Mouse (Mus musculus) layer of hippocampus, postnatal 14 days (tissue): ENCODE results near the gene Umad1. TPM values are rescaled to one million over a fixed set of nuclear protein-coding genes. Genes with fewer than 3 reads are reported as not detected.

Source experiments
- DNase-seq, 2 experiments: peaks; one replicate each; pipeline ENCODE4 v3.0.0; 2021 to 2022; ENCODE audit warnings: low spot score in 2 of 2, mixed read lengths in 1 of 2
- long read RNA-seq, 2 experiments: library from polyadenylated mRNA; stranded (forward); transcript quantifications; one replicate each; pipeline ENCODE4 v2.0.0; 2021
- total RNA-seq, 2 experiments: library from RNA; stranded (reverse); gene quantifications; 2 replicates each; pipeline ENCODE4 v1.2.3; 2021

Umad1 gene
- total RNA-seq = 10 to 100 TPM; 26.9 to 27.6 TPM
- long read RNA-seq, experiment 1, transcript Umad1-204 (4 exons, 2,025 nt) = major isoform, 23 of 33 reads
- long read RNA-seq, experiment 1, transcript Umad1-202 (5 exons, 2,615 nt) = minor isoform, 6 of 33 reads
- long read RNA-seq, experiment 1, partial matches to known transcripts = 2 of 33 reads
- long read RNA-seq, experiment 1, other reads (novel, unspliced or antisense) = 2 of 33 reads
- long read RNA-seq, experiment 2, transcript Umad1-204 (4 exons, 2,025 nt) = major isoform, 28 of 42 reads
- long read RNA-seq, experiment 2, transcript Umad1-202 (5 exons, 2,615 nt) = minor isoform, 6 of 42 reads
- long read RNA-seq, experiment 2, partial matches to known transcripts = 0 of 42 reads
- long read RNA-seq, experiment 2, other reads (novel, unspliced or antisense) = 4 of 42 reads

DNA sequence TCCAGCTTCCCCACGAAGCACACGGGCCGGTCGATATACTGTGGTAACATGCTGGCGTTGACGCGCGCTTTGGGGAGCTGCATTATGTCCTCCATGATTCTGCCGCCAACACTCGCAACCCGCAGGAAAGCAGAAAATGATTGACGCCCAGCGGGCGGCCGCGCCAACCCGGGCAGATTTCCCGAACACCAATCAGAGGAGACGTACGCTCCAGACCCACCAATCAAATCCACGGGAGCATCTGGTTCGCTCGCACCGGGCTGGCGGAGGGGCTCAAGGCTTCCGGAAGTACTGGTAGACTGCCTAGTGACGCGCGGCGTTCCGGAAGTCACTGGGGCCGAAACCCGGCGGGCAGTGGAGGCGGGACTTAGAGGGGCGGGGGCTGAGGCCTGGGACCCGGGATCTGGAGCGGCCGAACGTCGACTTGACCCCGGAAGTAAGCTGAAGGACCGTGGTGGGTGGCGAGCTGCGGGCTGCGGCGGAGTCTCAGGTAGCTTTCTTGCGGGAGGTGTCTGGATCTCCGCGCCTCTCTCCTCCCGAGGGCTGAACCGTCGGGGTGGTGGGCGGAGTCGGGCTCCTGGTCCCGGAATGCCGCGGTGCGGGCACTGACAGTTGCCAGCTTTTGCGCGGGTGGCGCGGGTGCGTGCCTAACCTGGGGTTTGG is at the start of gene Umad1, which contains the start of the genes Rpa3 and Gm45062:
Gene Umad1 (plus strand): TSS at position 285 of the 663 bp plus-strand sequence.
Gene Rpa3 (minus strand): TSS at position 170 of the 663 bp plus-strand sequence.
Gene Gm45062 (plus strand): TSS at position 447 of the 663 bp plus-strand sequence.
- DNase-seq = peak; percentile 96 to 99

DNA sequence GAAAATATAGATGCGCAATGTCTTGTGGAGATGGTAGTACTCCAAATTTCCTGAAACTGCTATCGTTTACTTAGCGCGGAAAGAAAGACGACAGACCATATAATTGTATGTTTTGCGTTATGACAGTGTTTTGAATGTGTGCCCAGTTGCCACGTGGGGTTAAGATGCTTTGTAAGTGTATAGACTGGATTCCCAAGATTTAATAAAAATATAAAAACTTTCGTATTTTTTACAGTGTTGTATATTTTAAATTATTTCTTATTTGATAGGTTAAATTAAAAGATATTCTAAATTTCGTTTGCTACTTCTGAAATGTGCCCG is 49.3 kb upstream of the Umad1 start:
- no peak for DNase-seq

- no peak for DNase-seq
Measured at GRCm38 (mm10) chr6:8210661-8211060, 48.4 kb upstream of the Umad1 start.

DNA sequence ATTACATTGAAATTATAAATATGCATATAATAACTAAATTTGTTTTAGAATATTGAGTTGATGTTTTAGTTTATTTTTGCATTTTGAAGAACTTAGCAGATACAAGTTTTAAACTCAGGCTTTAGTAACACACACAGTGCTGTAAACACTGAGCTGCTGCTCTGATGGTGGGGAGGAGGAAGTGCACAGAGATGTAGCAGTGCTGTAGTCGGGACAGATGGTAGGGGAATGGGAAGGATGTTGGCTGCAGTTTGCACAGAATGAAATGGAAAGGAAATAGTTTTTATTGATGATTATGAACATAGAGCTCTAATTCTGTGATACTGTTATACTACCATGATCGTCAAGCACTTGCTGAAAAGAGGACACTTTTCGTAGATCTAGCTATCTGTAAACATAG is 32.1 kb upstream of the Umad1 start:
- peak in 1 of 2 experiments; percentile 20 for DNase-seq

DNA sequence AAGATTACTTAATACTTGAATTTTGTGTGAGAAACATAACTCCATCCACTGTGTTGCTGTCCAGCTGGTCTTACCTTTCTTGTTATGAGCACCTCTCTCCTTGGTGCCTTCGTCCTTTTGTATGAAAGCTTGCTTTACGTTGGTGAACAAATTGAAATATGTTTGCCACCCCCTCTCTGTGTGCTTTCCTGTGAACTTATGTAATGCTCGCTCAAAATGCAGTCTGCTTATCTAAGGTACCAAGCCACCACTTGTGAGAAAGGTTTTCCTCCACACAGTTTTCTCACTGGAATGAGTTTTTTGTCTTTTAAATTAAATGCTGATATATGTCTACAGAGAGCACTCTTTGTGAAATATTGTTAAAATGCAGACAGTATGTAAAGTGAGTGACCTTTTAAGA is 30.5 kb upstream of the Umad1 start:
- DNase-seq = no peak

DNA sequence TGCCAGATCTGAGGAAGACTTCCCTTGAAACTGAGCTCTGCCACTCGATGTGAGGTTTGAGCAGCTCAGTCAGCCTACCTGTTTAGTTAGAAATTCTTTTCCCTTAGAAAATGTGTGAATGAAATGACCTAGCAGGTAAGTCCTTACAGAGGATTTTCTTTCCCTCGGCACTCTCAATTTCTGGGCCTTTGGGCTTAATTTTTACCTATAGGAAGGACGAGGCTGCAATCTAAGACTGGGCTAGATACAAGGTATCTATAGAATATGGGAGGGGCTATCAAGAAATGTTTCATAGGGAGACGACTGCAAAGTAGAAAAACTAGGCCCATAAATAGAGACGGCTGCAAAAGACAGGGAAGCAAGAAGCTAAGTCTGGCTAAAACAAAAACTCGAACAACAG is 772 bp upstream of the Umad1 start:
- DNase-seq = no peak

GRCm38 (mm10) chr6:8259667-8260044 is 568 bp downstream of the Umad1 start:
- DNase-seq = peak in 1 of 2 experiments; percentile 54

DNA sequence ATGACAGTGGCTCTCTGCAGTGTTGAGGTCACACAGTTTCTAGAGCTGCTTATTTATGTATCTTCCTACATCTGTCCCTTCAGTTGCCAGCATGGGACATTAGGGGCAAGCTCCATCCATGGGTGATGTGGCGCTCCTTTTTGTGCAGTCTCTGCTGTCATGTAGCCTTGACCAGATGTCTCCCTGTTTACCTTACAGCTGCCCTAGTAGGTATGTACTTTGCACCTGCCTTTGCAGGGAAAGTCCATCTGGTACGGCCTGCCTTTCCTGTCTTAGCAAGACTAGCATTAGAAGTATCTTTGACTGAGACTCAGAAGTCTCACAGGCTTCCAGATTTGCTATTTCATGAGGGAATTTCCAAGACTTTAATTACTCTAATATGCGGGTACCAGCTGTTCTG is 12.0 kb downstream of the Umad1 start:
- DNase-seq = no peak

- DNase-seq = peak; percentile 10 to 36
Measured at GRCm38 (mm10) chr6:8274387-8275054, 15.4 kb downstream of the Umad1 start.

GRCm38 (mm10) chr6:8275098-8275497 is 16.0 kb downstream of the Umad1 start:
- DNase-seq = peak; percentile 60 to 82

GRCm38 (mm10) chr6:8276431-8276830 is 17.3 kb downstream of the Umad1 start:
- DNase-seq = no peak

- DNase-seq = no peak
Measured at GRCm38 (mm10) chr6:8278426-8279002, 19.4 kb downstream of the Umad1 start.

GRCm38 (mm10) chr6:8283255-8283654 is 24.2 kb downstream of the Umad1 start:
- DNase-seq = no peak

GRCm38 (mm10) chr6:8285401-8285960 is 26.4 kb downstream of the Umad1 start:
- DNase-seq = peak in 1 of 2 experiments; percentile 20

- DNase-seq = no peak
Measured at GRCm38 (mm10) chr6:8286146-8286545, 27.1 kb downstream of the Umad1 start.

GRCm38 (mm10) chr6:8288755-8289580 is 29.9 kb downstream of the Umad1 start:
- DNase-seq = no peak

DNA sequence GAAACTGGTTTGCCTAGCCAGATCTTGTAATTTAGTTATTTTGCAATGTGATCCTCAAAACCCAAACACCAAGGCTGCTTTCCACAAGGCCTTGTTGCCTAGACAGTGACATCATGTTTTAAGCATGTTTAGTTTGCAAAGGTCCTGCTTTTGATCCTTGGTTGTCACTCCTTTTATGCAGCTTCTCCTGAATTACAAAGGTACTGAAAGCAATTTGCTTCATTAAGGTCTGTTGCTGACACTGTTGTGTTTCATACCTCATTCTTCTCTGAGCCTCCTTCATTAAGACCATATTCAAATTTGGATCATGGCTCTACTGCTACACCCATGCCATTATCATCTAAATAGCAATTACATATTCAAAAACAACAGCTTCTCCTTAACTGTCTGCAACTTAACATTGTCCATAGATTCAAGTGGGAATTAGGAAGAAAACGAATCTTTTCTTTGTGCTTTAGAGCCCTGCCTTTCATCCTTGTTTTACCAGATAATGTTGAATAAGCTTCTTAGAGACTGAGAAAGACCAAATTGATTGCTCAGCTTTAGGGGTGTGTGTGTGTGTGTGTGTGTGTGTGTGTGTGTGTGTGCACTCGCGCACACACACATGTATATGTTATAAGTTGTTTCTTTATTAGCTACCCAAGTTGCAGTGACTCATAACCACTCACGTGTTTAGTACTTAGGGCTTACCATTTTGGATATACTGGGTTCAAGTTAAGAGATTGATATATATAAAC is 35.1 kb downstream of the Umad1 start:
- no peak for DNase-seq

GRCm38 (mm10) chr6:8299066-8299863 is 40.2 kb downstream of the Umad1 start:
- no peak for DNase-seq
